ENCODE assay signal across 15 mouse cellular contexts in genomic region chr11:71513067-71513350, GRCm38 (mm10).
DNase-seq lines count a peak whose midpoint lies in the region; ATAC-seq lines count a peak whose summit lies in the region.
"Had no signal": no experiment of that assay in that cellular context is flagged by ENCODE, and none has a peak within 500 bp of the region (broad histone marks: within the 10 kb centered on the region; RNA-seq: fewer than 3 reads in every experiment).

No protein-coding gene starts in this region.

- intact Hi-C loops in heart, postnatal 14 days (cut with DNase I), result loop anchor here (5.0 kb wide), 1 partner anchor 66 kb away; no protein-coding TSS in a partner anchor

- peak overlapping the region; percentile 38 for H3K4me3 ChIP-seq in megakaryocyte, embryonic 14.5 days (replicated peaks)
- H3K4me3 ChIP-seq in liver, embryonic 11.5 days (ENCODE audit: low read depth, low read length), result no peak overlapping the region
- H3K4me3 ChIP-seq: heart, embryonic 13.5 days; liver, embryonic 12.5 days; myocyte had no signal

- no peak overlapping the region for H3K27ac ChIP-seq in liver, embryonic 11.5 days (ENCODE audit: low read depth, low read length)
- H3K27ac ChIP-seq: heart, embryonic 13.5 days; liver, embryonic 12.5 days had no signal

- no peaks in the 10 kb centered on the region for H3K4me1 ChIP-seq in megakaryocyte, embryonic 14.5 days
- no peaks in the 10 kb centered on the region for H3K4me1 ChIP-seq in liver, embryonic 11.5 days (replicated peaks; ENCODE audit: control insufficient read depth, insufficient read depth, low read length)
- H3K4me1 ChIP-seq: heart, embryonic 13.5 days; liver, embryonic 12.5 days had no signal

- DNase-seq in cerebellum, adult 9-11 months, result peak; percentile 51
- DNase-seq in kidney, adult 8-10 months, result peak; percentile 32 to 46
- DNase-seq in thymus, postnatal 14 days, result no peak
- DNase-seq in heart, postnatal 14 days, result no peak
- DNase-seq in liver, embryonic 11.5 days (ENCODE audit: low spot score), result no peak
- DNase-seq: adrenal gland, adult 8-10 months; gastrocnemius, postnatal 36 days; layer of hippocampus, adult 9-11 months; retina, postnatal 1 day had no signal

- 77% methylated on average over 3 of the region's 3 CpGs for WGBS in liver, embryonic 11.5 days

- H3K36me3 ChIP-seq in megakaryocyte, embryonic 14.5 days (replicated peaks; ENCODE audit: low read length), result no peaks in the 10 kb centered on the region
- no peaks in the 10 kb centered on the region for H3K36me3 ChIP-seq in liver, embryonic 11.5 days (ENCODE audit: control insufficient read depth, insufficient read depth, low read length)
- H3K36me3 ChIP-seq: heart, embryonic 13.5 days; liver, embryonic 12.5 days had no signal

- peaks cover 3% of the 10 kb centered on the region for H3K27me3 ChIP-seq in megakaryocyte, embryonic 14.5 days (replicated peaks)
- no peaks in the 10 kb centered on the region for H3K27me3 ChIP-seq in liver, embryonic 11.5 days (replicated peaks; ENCODE audit: control insufficient read depth, insufficient read depth, low read length)
- H3K27me3 ChIP-seq: heart, embryonic 13.5 days; liver, embryonic 12.5 days had no signal

- no peak overlapping the region for H3K9ac ChIP-seq in liver, embryonic 11.5 days (ENCODE audit: low read depth, low read length)
- H3K9ac ChIP-seq: heart, embryonic 13.5 days; liver, embryonic 12.5 days had no signal

- ATAC-seq in megakaryocyte, adult 5-6 weeks (ENCODE audit: poor library complexity, severe bottlenecking), result no peak
- ATAC-seq in liver, embryonic 11.5 days (replicated peaks; ENCODE audit: low FRiP score), result no peak
- ATAC-seq: CD4-positive, CD25-positive, alpha-beta regulatory T cell, adult 4 months; liver, embryonic 12.5 days had no signal

- no peaks in the 10 kb centered on the region for H3K9me3 ChIP-seq in megakaryocyte, embryonic 14.5 days
- no peaks in the 10 kb centered on the region for H3K9me3 ChIP-seq in liver, embryonic 11.5 days (ENCODE audit: control insufficient read depth, low read length)
- H3K9me3 ChIP-seq: heart, embryonic 13.5 days; liver, embryonic 12.5 days had no signal

- no peak overlapping the region for H3K4me2 ChIP-seq in liver, embryonic 11.5 days
- H3K4me2 ChIP-seq: heart, embryonic 13.5 days; liver, embryonic 12.5 days had no signal

Comparison
In these comparisons a context has a peak if more than half of its experiments do, and no peak if none do; other contexts are left out.
1. DNase-seq: peak in cerebellum, adult 9-11 months (single experiment) and kidney, adult 8-10 months (2 of 2); none in thymus, postnatal 14 days (single experiment), heart, postnatal 14 days (0 of 2) and liver, embryonic 11.5 days (single experiment).